In genomic region chr3:98178340-98178739, GRCm38 (mm10) we compare ENCODE assay signal across 7 mouse cellular contexts. TPM values are rescaled to one million over a fixed set of nuclear protein-coding genes. Genes with fewer than 3 reads are reported as not detected.
DNase-seq lines count a peak whose midpoint lies in the region; ATAC-seq and TF ChIP-seq lines count a peak whose summit lies in the region.

No protein-coding gene starts in this region.

- no peak for TF ChIP-seq CTCF in brain, embryonic 14.5 days (IDR thresholded peaks at IDR 0.05; ENCODE audit: borderline replicate concordance, extremely low read depth, insufficient read depth, insufficient read length)

- H3K9me3 ChIP-seq in kidney, embryonic 15.5 days (replicated peaks), result 0 out of 2 replicates have a peak, but pooled peaks cover 8% of the 10 kb centered on the region
- no peaks in the 10 kb centered on the region for H3K9me3 ChIP-seq in heart, embryonic 15.5 days (replicated peaks)

- H3K4me2 ChIP-seq in kidney, embryonic 15.5 days, result no peak overlapping the region
- H3K4me2 ChIP-seq in heart, embryonic 15.5 days, result no peak overlapping the region

- no peak overlapping the region for H3K4me3 ChIP-seq in kidney, embryonic 15.5 days (replicated peaks)
- no peak overlapping the region for H3K4me3 ChIP-seq in heart, embryonic 15.5 days

- ATAC-seq in kidney, embryonic 15.5 days (replicated peaks; ENCODE audit: low FRiP score), result no peak
- ATAC-seq in heart, embryonic 15.5 days (replicated peaks; ENCODE audit: insufficient number of reproducible peaks, insufficient read depth, low FRiP score, low read depth), result no peak

- WGBS in kidney, embryonic 15.5 days, result 75% methylated on average over 4 of the region's 4 CpGs
- 52% methylated on average over 4 of the region's 4 CpGs for WGBS in heart, embryonic 15.5 days

- DNase-seq in kidney, adult 11 months, result peak; percentile 52
- DNase-seq in brain, embryonic 14.5 days (ENCODE audit: low read depth), result peak; percentile 79
- DNase-seq in left cerebral cortex, postnatal 36 days (ENCODE audit: low spot score in 2 of 2), result peak; percentile 13 to 24
- no peak for DNase-seq in urinary bladder, postnatal 14 days (ENCODE audit: low spot score)
- DNase-seq in gastrocnemius, postnatal 4 days (ENCODE audit: low spot score in 2 of 2), result no peak

- H3K27ac ChIP-seq in kidney, embryonic 15.5 days, result no peak overlapping the region
- H3K27ac ChIP-seq in heart, embryonic 15.5 days, result peak overlapping the region; percentile 31; the same call in 1 of the 2 replicates

- no peaks in the 10 kb centered on the region for H3K36me3 ChIP-seq in kidney, embryonic 15.5 days
- H3K36me3 ChIP-seq in heart, embryonic 15.5 days, result no peaks in the 10 kb centered on the region

- no peak for TF ChIP-seq POLR2A in brain, embryonic 14.5 days (IDR thresholded peaks at IDR 0.05; ENCODE audit: borderline replicate concordance, extremely low read depth, insufficient read depth, insufficient read length, poor library complexity, severe bottlenecking)

- H3K9ac ChIP-seq in kidney, embryonic 15.5 days, result no peak overlapping the region
- H3K9ac ChIP-seq in heart, embryonic 15.5 days, result no peak overlapping the region

- intact Hi-C loops in left cerebral cortex, postnatal 36 days (cut with DNase I), result no loop called here

- H3K27me3 ChIP-seq in kidney, embryonic 15.5 days, result no peaks in the 10 kb centered on the region
- no peaks in the 10 kb centered on the region for H3K27me3 ChIP-seq in heart, embryonic 15.5 days

- no peaks in the 10 kb centered on the region for H3K4me1 ChIP-seq in kidney, embryonic 15.5 days
- H3K4me1 ChIP-seq in heart, embryonic 15.5 days (replicated peaks), result no peaks in the 10 kb centered on the region

RNA-seq across cellular contexts. Expression of gene Adam30, which starts 17.9 kb away (rescaled TPM):
- not detected in 2 replicates for polyA plus RNA-seq in kidney, embryonic 15.5 days (2015; fragmentation: Nextera tagmentation; extraction: Ambion mirVana)
- polyA plus RNA-seq in brain, embryonic 14.5 days (2012; rRNA removed), result not detected in 2 replicates
- not detected in 2 replicates for polyA plus RNA-seq in heart, embryonic 15.5 days (2015; fragmentation: Nextera tagmentation; extraction: Ambion mirVana)
- total RNA-seq in left cerebral cortex, postnatal 36 days (2021), result not detected
- total RNA-seq in gastrocnemius, postnatal 4 days (2021), result not detected

RNA-seq across cellular contexts. Expression of gene Reg4, which starts 43.6 kb away (rescaled TPM):
- polyA plus RNA-seq in kidney, embryonic 15.5 days (2015; fragmentation: Nextera tagmentation; extraction: Ambion mirVana), result 0.21 and 0.22 TPM in 2 replicates
- polyA plus RNA-seq in brain, embryonic 14.5 days (2012; rRNA removed), result not detected in 2 replicates
- not detected in 2 replicates for polyA plus RNA-seq in heart, embryonic 15.5 days (2015; fragmentation: Nextera tagmentation; extraction: Ambion mirVana)
- total RNA-seq in left cerebral cortex, postnatal 36 days (2021), result not detected
- not detected for total RNA-seq in gastrocnemius, postnatal 4 days (2021)

Comparison
In these comparisons a context has a peak if more than half of its experiments do, and no peak if none do; other contexts are left out.
1. DNase-seq: peak in kidney, adult 11 months (single experiment), brain, embryonic 14.5 days (single experiment) and left cerebral cortex, postnatal 36 days (2 of 2); none in urinary bladder, postnatal 14 days (single experiment) and gastrocnemius, postnatal 4 days (0 of 2).